Mouse (Mus musculus) lung, postnatal 25 days (tissue): ENCODE measurements around the gene Gas7.

Source experiments
- DNase-seq: peaks from one replicate; pipeline ENCODE4 v3.0.0; 2022; ENCODE audit warnings: low spot score

Gene Gas7

DNA sequence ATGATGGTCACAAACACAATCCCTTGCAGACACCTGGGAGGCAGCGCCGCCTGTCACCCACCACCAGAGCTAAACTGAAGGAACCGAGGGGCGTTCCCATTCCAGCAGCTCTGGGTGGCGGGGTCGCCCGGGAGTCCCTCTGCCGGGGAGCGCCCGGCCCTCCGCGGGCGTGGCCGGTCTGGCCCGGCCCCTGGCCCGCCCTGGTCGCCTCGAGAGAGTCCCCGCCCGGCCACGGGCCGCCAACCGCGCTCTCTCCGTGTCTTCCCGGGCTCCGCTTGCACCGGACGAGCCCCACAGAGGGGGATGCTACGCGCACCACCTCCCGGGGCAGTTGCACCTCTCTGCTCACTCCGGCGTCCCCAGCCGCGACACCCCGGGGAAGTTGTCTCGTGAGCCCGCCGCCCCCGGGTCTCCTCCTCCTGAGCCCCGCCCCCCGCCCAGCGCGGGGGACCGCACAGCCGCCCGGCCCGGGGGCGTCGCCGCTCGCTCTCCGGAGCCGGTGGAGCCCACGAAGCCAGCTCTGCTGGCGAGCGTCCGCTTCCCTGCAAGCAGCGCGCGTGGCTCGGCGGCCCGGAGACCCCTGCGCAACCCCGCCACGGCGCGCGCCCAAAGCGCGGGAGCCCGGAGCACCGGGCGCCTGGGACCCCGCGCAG lies at the start of gene Gas7:
Gene Gas7, plus strand, starts transcription at position 564 of the 653 bp plus-strand sequence.
- DNase-seq = peak; percentile 20

DNA sequence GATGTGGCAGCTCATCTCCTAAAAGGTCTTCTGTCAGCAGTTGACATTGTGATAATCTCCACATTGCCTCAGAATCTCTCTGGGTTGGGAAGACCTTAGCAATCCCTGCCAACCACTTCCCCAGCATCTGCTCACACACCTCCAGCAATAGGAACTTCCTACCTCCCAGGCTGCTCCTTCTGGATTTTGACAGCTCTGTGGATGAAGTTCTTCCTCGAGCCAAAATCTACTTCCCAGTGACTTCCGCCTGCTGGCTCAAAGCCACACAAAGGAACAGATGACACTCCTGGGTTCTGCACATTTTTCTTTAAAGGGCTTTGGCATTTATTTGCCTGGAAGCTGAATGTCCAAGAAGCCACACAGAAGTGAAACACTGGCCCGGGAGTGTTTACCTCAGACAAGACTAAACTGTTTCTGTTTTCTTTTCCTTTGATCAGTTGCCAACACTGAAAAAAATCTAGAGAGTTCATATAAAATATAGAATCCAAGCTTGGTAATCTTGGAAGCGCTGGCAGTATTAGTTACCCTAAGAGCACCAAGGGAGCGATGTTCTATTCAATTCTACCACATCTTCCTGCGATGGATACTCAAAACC lies 40.8 kb upstream of the Gas7 start:
- DNase-seq = no peak

DNA sequence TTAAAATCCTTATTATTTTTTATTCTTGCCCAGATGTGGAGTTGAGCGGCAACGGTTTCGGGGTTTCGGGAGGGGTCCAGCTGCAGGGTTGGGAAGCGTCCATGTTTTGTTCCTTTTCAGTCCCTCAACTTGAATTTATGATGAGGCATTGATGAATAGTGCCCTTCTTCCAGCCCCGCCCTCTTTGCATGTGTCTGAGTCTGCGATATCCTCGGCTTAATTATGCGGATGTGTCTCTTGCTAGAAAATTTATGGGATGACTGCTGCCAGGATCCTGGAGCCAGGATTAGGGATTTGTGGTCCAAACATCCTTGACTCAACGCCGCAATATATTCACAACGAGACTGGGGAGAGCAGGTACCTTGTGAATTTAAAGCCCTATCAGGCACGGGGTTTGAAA lies 31.7 kb upstream of the Gas7 start:
- DNase-seq = no peak

DNA sequence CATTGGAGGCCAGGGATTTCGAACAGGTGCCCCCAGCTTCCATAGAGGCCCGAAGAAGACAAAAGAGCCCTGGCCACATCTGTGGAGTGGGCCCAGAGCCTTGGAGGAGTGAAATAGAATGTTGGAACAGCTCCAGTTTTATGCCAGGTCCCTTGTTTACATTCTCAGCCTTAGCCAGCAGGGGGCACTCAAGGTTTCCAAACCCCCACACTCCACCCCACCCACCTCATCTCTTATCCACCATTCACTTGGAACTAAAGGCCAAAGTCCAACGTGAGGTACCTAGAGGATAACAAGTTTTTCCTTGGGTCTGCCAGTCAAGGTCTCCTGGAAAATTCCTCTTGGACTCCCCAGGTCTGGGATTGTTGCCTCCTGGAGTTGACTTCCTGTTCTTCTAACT lies 27.0 kb upstream of the Gas7 start:
- no peak for DNase-seq

DNA sequence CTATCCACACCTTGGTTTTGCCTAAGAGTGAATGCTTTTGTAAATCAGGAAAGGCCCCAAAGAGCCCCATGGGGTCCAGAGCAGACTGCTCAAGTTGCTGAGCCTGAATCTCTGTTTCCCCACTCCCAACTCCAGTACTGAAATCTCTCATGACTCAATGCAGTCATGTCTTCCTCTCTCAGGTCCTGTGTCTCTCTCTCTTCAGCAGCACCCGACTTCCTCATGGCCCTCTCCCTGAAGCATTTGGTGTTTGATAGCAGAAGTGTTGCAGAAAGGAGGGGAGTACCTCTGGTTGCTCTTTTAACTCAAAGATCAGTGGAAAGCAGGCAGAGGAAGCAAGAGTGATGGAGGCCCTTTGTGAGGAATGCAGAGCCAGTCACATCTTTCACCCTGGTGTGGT lies 25.4 kb upstream of the Gas7 start:
- no peak for DNase-seq

DNA sequence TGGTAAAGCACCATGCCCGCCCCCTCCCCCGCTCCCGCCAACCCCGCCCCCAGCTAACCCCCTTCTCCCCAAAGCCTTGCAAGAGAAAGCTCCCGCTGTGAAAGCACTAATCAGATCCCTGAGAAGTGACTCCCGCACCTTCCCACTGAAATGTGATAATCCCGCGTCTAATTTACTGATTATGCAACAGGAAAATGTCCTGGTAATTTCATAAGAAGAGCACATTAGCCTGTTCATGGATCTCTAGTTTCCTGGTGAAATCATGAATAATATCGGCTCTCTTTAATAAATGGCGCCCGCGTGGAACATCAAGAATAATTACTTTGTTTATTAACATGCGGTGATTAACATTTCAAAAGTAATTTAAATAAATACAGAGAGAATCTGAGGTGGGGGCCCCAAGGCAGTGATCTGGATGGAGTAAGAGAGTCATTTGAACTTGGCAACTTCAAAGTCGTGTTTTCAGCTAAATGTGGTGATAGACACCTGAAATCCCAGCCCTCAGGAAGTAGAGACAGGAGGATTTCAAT lies 24.1 kb upstream of the Gas7 start:
- DNase-seq = no peak

DNA sequence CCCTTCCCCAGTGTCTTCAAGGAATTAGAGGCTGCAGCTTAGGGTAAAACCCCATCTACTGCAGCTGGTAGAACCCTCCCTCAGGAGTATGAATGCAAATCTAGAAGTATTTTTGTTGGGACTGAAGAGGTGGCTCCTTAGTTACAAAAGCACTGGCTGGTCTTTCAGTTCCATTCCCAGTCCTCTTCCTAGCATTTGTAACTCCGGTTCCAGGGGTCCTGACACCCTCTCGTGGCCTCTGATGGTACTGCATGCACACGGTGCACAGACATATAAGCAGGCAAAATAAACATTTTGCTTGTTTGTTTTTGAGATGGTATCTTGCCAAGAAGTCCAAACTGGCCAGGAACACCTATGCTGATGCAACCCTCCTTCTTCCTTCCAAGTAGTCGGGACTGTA lies 23.4 kb upstream of the Gas7 start:
- DNase-seq = no peak

DNA sequence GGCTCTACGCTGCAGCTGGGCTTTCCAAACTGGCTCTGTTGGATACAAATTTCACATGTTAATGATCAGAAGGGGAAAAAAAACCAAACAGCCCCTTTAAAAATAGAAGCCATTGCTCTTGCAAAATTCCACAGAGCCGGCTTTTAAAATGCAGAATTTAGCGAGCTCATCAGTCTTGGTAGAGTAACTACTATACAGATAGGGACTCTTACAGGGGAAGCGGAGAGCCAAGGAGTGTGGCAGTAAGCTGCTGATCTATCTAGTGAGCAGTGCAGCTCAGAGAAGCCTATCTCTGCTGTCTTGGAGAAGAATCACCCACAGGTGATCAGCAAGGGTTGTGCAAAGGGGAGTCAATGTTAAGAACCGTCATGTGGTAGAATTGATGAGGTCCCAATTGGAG lies 21.5 kb upstream of the Gas7 start:
- no peak for DNase-seq

DNA sequence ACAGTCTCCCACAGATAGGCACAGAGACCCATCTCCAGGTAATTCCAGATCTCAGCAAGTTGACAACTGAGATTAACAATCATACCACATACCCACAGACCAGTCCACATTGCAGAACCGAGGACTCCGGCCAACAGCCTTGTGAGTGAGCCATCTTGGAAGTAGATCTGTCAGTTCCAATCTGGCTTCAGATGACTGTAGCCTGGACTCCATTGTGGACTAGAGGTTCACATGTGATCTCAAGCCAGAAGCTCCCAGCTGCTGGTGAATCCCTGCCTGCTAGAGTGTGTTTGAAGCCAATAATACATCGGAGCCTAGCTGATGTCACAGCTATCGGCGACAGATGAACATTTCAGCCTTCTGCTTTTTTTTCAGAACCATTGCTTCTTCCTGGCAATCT lies 16.5 kb upstream of the Gas7 start:
- DNase-seq = peak; percentile 18

DNA sequence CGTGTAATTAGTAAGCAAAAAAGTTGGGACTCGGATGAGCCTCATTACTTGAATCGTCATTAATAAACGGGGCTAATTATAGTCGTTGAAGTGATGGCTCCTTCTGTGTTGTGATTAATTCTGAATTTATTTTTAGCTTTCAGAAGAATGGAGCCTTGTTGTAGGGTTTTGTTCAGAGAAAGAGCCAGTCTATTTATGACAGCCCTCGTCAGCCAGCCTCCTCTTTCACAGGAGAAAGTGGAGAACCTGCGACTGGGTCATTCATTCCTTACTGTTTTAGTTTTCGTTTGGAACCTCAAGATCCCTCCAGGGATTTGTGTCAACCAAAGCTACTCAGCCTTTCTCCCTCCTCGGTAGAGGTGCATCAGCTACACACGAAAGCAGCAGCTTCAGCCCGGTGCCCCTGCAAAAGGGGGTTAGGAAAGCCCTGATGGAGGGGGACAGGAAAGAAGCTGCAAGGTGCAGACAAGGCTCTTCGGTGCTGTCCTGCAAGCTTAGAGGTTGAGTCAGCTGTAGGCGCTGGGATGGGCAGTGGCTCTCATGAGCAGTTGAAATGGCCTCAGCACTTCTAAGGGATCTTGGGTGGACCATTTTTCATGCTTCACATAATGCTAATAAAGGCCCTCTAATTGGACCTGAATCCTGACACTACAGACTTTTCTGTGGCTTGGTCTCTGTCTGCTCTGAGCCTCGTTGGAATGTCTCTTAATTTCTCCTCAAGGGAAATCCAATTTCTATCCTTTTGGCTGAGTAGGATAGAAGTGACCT lies 10.0 kb upstream of the Gas7 start:
- no peak for DNase-seq

DNA sequence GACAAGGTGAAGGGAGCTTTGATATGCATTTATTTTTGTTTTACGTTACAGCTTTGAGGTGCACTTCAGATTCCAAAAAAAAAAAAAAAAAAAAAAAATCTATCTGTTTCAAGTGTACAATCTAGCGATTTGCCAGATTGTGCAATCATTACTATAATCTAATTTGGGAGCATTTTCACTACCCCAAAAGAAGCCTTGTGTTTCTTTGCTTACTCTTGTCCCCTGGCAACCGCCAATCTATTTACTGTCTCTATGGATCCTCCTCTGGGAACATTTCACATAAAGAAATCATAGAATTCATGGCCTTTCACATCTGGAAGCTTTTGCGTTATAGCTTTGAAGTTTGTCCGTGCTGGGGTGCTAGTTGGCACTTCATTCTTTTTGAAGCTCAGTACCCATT lies 3.7 kb upstream of the Gas7 start:
- DNase-seq = no peak

DNA sequence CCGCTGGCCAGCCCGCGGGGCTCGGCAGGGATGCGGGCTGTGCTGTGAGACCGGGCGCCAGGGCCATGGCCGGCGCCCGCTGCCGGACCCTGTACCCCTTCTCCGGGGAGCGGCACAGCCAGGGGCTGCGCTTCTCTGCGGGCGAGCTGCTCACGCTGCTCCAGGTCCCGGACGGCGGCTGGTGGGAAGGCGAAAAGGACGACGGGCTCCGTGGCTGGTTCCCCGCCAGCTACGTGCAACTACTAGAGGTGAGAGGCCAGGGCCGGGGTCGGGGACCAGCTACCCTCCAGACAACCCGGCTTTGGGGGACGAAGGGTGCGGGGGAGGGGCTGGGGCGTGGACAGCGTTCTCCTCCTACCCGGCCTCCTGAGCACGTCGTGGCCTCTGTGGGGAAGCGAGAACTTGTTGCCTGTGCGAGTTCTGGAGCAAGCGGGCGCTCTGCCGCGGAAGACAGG lies 317 bp downstream of the Gas7 start:
- DNase-seq = no peak

DNA sequence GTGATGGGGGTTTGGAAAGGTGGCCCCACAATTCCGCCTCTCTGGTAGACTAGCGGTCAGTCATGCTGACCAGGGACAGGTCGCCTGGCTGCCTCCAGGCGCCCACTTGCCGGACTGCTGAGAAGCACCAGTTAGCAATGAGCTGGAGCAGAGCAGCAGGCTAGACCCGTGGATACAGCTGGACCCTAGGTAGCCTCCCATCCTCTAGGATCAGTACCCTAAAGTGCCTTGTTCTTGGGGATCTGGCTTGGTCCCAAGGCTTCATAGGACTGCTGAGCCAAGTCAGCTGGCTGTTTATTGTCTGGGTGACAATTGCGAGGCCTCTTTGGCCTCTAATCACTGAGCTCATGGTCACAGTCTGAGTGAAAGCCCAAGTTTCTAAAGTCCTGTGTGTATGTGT lies 792 bp downstream of the Gas7 start:
- DNase-seq = no peak

DNA sequence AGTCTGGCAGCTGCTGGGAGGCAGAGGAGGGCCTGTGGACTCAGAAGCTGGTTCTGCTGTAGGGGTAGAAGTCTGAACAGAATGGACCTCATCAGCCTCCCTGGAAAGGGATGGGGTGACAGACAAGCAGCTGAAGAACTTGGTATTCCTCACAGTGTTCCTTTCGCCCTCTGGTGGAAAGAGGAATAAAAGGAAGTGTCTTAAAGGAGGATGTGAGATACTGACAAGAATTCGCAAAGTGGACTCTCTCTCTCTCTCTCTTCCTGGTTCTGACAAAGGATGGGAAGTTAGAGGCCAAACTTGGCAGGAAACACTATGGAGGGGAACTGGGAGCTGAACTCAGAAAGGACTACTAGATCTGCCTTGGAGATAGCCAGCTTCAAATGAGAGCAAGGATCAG lies 2.9 kb downstream of the Gas7 start:
- DNase-seq = no peak

DNA sequence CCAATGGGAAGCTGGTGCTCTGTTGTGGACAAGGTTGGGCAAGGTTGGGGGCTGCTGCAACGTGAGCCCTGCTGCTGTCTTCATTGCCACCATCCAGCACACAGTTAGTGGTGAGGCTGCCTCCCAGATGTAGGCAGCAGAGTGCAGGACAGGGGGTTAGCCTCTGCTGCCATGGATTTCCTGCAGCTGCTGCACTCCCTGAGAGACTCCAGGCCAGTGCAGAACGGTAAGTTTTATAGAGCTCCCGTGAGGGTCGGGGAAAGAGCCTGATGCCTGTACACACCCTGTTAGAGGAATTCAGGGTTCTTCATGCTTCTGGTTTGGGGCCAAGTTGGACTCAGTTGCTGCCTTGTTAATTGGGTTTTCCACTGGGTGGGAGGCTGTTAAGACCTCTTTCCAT lies 11.9 kb downstream of the Gas7 start:
- DNase-seq = no peak

DNA sequence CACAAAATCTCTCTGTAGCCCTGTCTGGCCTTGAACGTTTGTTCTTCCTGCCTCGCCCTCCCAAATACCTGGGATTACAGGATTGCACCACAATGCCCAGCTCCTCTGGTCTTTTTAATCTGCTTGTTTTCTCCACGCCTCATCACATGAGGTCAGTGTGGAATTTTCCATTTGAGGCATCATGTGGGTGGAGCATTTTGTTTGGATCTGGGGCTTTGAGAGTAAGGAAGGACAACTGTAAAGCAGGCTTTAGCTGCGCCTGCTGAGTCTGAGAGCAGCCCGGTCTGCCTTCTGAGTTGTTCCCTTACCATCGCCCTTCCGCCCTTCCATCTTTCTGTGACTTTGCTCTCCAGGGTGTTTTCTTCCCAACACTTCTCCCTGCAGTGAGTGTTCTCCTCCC lies 13.6 kb downstream of the Gas7 start:
- peak; percentile 39 for DNase-seq

DNA sequence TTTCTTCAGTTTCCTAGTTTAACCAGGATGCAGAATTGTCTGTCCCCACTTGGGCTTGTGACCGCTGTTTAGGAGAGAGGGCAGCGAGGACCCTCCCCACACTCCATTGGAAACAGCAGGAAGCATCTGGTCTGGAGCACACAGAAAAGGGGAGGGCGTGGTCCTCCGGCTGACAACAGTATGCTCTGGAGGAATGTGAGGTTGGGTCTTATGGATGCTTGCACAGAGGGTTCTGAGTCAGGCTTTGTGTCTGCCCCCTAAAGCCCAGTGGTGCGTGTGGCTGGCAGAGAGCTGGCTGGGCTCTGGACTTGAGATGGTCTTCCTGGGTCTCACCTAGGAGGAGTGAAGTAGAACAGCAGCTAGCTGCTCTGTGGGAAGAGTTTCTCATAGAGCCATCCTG lies 19.4 kb downstream of the Gas7 start:
- no peak for DNase-seq

DNA sequence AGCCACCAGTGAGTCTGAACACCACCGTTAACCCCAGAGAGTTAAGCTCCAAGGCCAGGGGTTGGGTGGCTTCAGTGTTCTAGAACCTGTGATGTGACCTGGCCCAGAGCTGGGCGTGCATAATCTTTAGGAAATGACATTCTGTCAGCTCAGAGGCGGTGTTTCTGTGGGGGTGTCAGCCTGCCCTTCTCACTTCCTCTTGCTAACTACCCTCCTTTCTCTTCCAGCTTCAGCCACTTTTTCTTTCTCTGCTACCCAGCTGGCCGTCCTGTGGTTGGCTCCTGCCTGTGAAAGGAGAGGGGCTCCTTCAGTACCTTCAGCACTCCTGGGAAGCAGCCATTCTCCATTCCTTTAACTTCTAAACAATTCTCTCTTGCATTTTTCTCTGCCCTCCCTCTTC lies 24.3 kb downstream of the Gas7 start:
- DNase-seq = no peak

DNA sequence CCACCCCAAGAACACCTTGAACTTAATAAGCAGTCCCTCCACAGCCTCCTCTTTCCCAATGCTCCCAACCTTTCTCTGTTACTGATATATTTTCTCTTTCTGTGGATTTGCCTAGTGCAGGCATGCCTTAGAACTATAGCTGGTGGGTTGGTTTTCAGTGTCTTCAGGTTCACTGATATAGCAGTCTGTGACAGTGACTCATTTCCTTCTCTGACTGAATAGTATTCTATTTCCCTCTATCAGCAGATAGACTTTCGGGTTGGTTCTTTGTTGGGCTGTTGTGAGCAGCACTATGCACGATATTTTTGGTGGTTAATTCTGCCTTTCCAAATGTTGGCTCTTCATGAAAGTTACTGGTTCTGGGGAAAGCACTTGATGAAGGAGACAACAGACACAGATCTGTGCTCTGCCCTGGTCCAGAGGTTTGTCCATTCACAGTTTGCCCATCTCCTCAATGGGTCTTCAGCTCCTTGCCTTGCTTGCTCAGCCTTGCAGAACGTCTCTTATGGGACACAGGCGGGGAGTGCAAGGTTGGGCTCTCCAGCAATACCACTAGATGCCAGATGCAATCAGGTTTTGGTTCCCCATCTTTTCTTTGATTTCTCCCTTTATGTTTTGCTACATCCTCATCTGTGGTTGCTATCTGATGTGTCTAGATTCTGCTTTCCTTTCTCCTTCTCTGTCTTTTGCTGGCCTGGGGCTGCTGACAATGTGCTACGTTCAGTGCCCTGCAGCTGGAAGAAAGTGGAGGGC lies 25.1 kb downstream of the Gas7 start:
- DNase-seq = no peak

DNA sequence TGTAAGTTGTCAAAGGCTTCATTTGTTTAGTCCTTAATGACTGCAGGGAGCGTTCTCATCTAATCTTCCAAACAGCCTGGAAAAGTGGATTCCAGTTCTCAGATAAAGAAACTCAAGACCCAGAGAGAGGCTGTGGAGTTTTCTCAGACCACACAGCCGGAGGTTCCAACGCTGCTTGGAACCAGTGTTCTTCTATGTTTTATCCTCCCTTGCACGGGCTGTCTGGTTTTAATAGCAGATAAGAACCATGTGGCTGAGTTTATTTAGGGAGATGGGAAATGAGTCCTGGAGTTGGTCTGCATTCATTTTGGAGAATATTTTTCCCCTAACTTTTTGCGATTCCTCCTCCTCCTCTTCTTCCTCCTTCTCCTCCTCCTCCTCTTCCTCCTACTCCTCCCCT lies 26.5 kb downstream of the Gas7 start:
- no peak for DNase-seq

DNA sequence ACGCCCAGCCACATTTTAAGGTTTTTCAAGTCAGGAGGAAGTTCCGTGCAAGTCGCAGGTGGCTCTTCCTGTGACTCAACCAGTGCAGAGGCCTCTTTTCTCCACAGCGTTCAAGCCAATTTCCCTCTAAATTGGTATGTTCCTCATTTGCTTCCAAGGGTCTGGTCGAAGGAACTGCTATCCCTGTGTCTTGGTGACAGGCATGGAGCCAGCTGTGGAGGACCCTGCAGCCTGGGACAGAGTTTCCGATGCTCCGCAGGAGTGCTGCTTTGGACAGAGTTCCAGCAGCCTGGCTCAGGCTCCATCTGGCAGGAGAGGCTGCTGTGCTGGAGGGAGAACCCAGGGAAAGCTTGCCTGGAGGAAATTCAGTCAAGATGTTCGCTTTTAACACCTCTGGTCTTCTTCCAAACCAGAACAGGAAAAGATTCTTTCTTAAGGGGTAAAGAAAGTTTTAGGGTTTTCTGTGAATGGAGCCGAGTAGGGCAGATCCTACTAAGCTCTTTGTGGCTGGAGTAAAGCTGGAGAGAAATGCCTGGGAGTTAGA lies 27.1 kb downstream of the Gas7 start:
- no peak for DNase-seq

DNA sequence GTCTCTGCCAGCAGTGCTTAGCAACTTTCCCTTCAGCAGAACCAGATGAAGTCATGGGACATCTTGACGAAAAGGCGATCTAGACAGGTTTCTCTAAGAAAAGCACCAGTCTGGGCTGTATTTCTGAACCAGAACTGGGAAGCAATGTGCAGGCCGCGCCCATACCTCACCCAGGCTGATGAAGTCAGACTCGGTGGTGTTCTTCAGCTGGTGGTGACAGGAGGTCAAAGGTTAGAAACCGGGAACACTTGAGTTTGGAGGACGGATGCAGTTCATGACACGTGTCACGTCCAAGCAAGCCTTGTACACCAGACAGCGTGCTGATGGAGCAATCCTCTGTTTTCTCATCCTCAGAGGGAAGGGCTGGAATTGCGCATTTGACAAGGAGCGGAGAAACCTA lies 32.9 kb downstream of the Gas7 start:
- DNase-seq = no peak
